Mouse (Mus musculus) testis, postnatal 10 days (tissue): ENCODE measurements around the gene Fam118b.

ENCODE experiments used
- DNase-seq: peaks from one replicate; pipeline ENCODE4 v3.0.0; 2021; ENCODE audit warnings: low spot score

The Fam118b gene

GRCm38 (mm10) chr9:35197625-35198024 lies 70.0 kb downstream of the Fam118b start:
- DNase-seq: no peak

GRCm38 (mm10) chr9:35194048-35194447 lies 73.6 kb downstream of the Fam118b start:
- no peak for DNase-seq

GRCm38 (mm10) chr9:35192983-35193542 lies 74.5 kb downstream of the Fam118b start:
- DNase-seq: no peak

- no peak for DNase-seq
Measured at GRCm38 (mm10) chr9:35188700-35189099, 78.9 kb downstream of the Fam118b start.

- no peak for DNase-seq
Measured at GRCm38 (mm10) chr9:35187351-35187903, 80.2 kb downstream of the Fam118b start.

GRCm38 (mm10) chr9:35186430-35186829 lies 81.2 kb downstream of the Fam118b start:
- no peak for DNase-seq

GRCm38 (mm10) chr9:35183359-35183758 lies 84.2 kb downstream of the Fam118b start:
- DNase-seq: no peak

GRCm38 (mm10) chr9:35182832-35183231 lies 84.8 kb downstream of the Fam118b start:
- DNase-seq: no peak

GRCm38 (mm10) chr9:35176124-35176659 lies 91.4 kb downstream of the Fam118b start:
- DNase-seq: no peak

- peak; percentile 96 for DNase-seq
Measured at GRCm38 (mm10) chr9:35175251-35176123, 92.1 kb downstream of the Fam118b start, which contains the start of gene Dcps. Gene Dcps, minus strand, starts transcription at chr9:35176061.

GRCm38 (mm10) chr9:35173331-35173730 lies 94.3 kb downstream of the Fam118b start:
- peak; percentile 23 for DNase-seq

- DNase-seq: no peak
Measured at GRCm38 (mm10) chr9:35170071-35170470, 97.5 kb downstream of the Fam118b start.
